Mouse (Mus musculus): ENCODE data around the gene Zfp629. TPM values are rescaled to one million over a fixed set of nuclear protein-coding genes. Genes with fewer than 3 reads are reported as not detected.

Zfp629 gene
- total and polyA plus RNA-seq, 3 experiments: 10.8 to 12.6 TPM; not detected in 1

DNA sequence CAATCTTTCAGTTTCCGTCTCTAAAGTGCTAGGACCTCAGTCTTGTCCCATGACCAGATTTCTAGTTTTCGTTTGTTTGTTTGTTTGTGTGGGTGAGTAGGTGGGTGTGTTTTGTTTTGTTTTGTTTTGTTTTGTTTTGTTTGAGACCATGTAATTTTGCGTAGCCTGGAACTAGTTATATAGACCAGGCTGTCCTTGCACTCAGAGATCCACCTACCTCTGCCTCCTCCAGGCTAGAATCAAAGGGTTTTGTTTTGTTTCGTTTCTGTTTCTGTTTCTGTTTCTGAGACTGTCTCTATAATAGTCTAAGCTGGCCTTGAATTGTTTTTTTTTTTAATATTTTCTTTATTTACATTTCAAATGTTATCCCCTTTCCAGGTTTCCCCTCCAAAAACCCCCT, 30.8 kb upstream of the Zfp629 start:
- H3K9ac ChIP-seq (ENCODE audit: control insufficient read depth, low read depth, low read length, poor library complexity, severe bottlenecking): no peak overlapping the region
- no peak overlapping the region for H3K27ac ChIP-seq (ENCODE audit: control insufficient read depth, low read depth, low read length)
- H3K4me3 ChIP-seq (ENCODE audit: control insufficient read depth in 1 of 2, insufficient read depth in 1 of 2, low read depth in 2 of 2, low read length in 2 of 2): no peak overlapping the region
- peaks cover 3 to 11% of the 10 kb centered on the region in 2 experiments for H3K4me1 ChIP-seq (ENCODE audit: control insufficient read depth in 1 of 2, insufficient read depth in 2 of 2, low read length in 2 of 2)
- TF ChIP-seq CTCF (IDR thresholded peaks at IDR 0.05 in 2 of 3, conservative IDR thresholded peaks at IDR 0.05 in 1 of 3; ENCODE audit: control insufficient read depth in 1 of 3, insufficient read depth in 1 of 3, low read depth in 2 of 3, low read length in 3 of 3, poor library complexity in 1 of 3, severe bottlenecking in 1 of 3): no peak
- TF ChIP-seq TAL1 (IDR thresholded peaks at IDR 0.05; ENCODE audit: low read length): no peak
- no peak for TF ChIP-seq POLR2AphosphoS2 (IDR thresholded peaks at IDR 0.05; ENCODE audit: low read length)
- no peak for TF ChIP-seq TCF12 (IDR thresholded peaks at IDR 0.05; ENCODE audit: low read depth, low read length)
- no peak for TF ChIP-seq SIN3A (IDR thresholded peaks at IDR 0.05; ENCODE audit: low read length)
- TF ChIP-seq SMC3 (IDR thresholded peaks at IDR 0.05; ENCODE audit: low read depth, low read length): no peak
- TF ChIP-seq CHD2 (IDR thresholded peaks at IDR 0.05; ENCODE audit: low read length): no peak
- no peak for TF ChIP-seq RCOR1 (IDR thresholded peaks at IDR 0.05; ENCODE audit: low read depth, low read length)
- no peak for TF ChIP-seq E2F4 (IDR thresholded peaks at IDR 0.05; ENCODE audit: borderline replicate concordance, low read depth, low read length)
- TF ChIP-seq ETS1 (IDR thresholded peaks at IDR 0.05; ENCODE audit: low read depth, low read length): no peak
- TF ChIP-seq MYB (IDR thresholded peaks at IDR 0.05; ENCODE audit: low read depth, low read length): no peak
- no peak for TF ChIP-seq POLR2A (IDR thresholded peaks at IDR 0.05; ENCODE audit: control insufficient read depth in 1 of 2, insufficient read depth in 1 of 2, low read depth in 1 of 2, low read length in 2 of 2, poor library complexity in 1 of 2)
- no peak for TF ChIP-seq HCFC1 (IDR thresholded peaks at IDR 0.05; ENCODE audit: low read depth, low read length)
- no peak for TF ChIP-seq USF1 (IDR thresholded peaks at IDR 0.05; ENCODE audit: low read depth, low read length)
- no peak for TF ChIP-seq MXI1 (IDR thresholded peaks at IDR 0.05; ENCODE audit: low read depth, low read length)
- no peak for TF ChIP-seq ZMIZ1 (IDR thresholded peaks at IDR 0.05; ENCODE audit: low read depth, low read length)
- no peak for TF ChIP-seq GATA1 (IDR thresholded peaks at IDR 0.05; ENCODE audit: low read depth, low read length)
- TF ChIP-seq KAT2A (conservative IDR thresholded peaks at IDR 0.05; ENCODE audit: low read depth, low read length): no peak
- TF ChIP-seq MYC (IDR thresholded peaks at IDR 0.05; ENCODE audit: low read depth, low read length): no peak
- H3K36me3 ChIP-seq (ENCODE audit: control insufficient read depth in 1 of 2, insufficient read depth in 2 of 2, low read length in 2 of 2): peaks cover 0 to 14% of the 10 kb centered on the region in 2 experiments; a peak in 2 of 4 replicates
- no peaks in the 10 kb centered on the region for H3K9me3 ChIP-seq (replicated peaks; ENCODE audit: insufficient read depth, low read length)
- no peaks in the 10 kb centered on the region for H3K27me3 ChIP-seq (ENCODE audit: control insufficient read depth in 1 of 2, insufficient read depth in 2 of 2, low read length in 2 of 2)
- no peak for DNase-seq (ENCODE audit: low read depth, low spot score)
- H3K79me2 ChIP-seq (ENCODE audit: control insufficient read depth, insufficient read depth, low read length, poor library complexity): no peaks in the 10 kb centered on the region

DNA sequence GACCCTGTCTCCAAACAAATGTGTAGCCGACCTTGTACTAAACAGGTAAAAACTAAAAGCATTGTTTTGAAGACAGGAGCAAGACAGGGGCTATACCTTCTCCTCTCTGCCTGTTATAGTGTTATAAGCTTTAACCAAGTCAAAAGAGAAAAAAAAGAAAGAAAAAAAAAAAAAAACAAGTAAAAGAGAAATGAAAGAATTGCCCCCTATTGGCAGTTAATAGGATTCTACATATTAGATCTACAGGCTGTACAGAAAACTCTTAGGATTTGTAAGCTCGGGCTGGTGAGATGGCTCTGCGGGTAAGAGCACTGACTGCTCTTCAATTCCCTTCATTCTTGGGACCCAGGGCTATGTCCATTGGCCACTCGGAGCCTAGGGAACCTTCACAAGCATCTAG, 26.7 kb upstream of the Zfp629 start:
- H3K9me3 ChIP-seq (replicated peaks; ENCODE audit: insufficient read depth, low read length): no peaks in the 10 kb centered on the region
- H3K4me3 ChIP-seq (ENCODE audit: control insufficient read depth in 1 of 2, insufficient read depth in 1 of 2, low read depth in 2 of 2, low read length in 2 of 2): no peak overlapping the region
- peak; percentile 64 for TF ChIP-seq ZNF384 (IDR thresholded peaks at IDR 0.05; ENCODE audit: low read depth, low read length)
- no peak for TF ChIP-seq NELFE (IDR thresholded peaks at IDR 0.05; ENCODE audit: low read depth, low read length)
- peaks cover 0 to 8% of the 10 kb centered on the region in 2 experiments; a peak in 2 of 4 replicates for H3K36me3 ChIP-seq (ENCODE audit: control insufficient read depth in 1 of 2, insufficient read depth in 2 of 2, low read length in 2 of 2)
- peaks cover 3 to 7% of the 10 kb centered on the region in 2 experiments; a peak in 2 of 4 replicates for H3K4me1 ChIP-seq (ENCODE audit: control insufficient read depth in 1 of 2, insufficient read depth in 2 of 2, low read length in 2 of 2)
- no peaks in the 10 kb centered on the region for H3K79me2 ChIP-seq (ENCODE audit: control insufficient read depth, insufficient read depth, low read length, poor library complexity)
- no peak overlapping the region for H3K27ac ChIP-seq (ENCODE audit: control insufficient read depth, low read depth, low read length)
- no peak for DNase-seq (ENCODE audit: low read depth, low spot score)
- H3K9ac ChIP-seq (ENCODE audit: control insufficient read depth, low read depth, low read length, poor library complexity, severe bottlenecking): no peak overlapping the region
- H3K27me3 ChIP-seq (ENCODE audit: control insufficient read depth in 1 of 2, insufficient read depth in 2 of 2, low read length in 2 of 2): no peaks in the 10 kb centered on the region
